Mouse (Mus musculus) intestine, postnatal 0 days (tissue): Measurements from ENCODE around the gene Cd19. TPM values are rescaled to one million over a fixed set of nuclear protein-coding genes. Genes with fewer than 3 reads are reported as not detected.
A peak's percentile ranks its signal among the peaks of the same experiment; 100 is the strongest.

Source experiments
- ATAC-seq: fragments of 200-750 bp; cut with Nextera tagmentation; 2 replicates; pipeline ENCODE4 v1.8.0; 2017; ENCODE audit warnings: mild to moderate bottlenecking, moderate TSS enrichment, moderate library complexity
- H3K27ac ChIP-seq: fragments of 300-500 bp; sonication (generic); 2 replicates; pipeline ENCODE4 v1.5.1; 2014; ENCODE audit warnings: mild to moderate bottlenecking, low read depth, low read length, moderate library complexity
- H3K27me3 ChIP-seq: fragments of 300-500 bp; sonication (generic); replicated peaks from 2 replicates; pipeline ENCODE4 v1.6.1; 2014; ENCODE audit warnings: low read length, mixed read lengths; ENCODE audit not compliant: control insufficient read depth, insufficient read depth
- H3K36me3 ChIP-seq: fragments of 300-500 bp; sonication (generic); 2 replicates; pipeline ENCODE4 v1.6.1; 2014; ENCODE audit warnings: mild to moderate bottlenecking, moderate library complexity; ENCODE audit not compliant: control insufficient read depth, insufficient read depth
- H3K4me1 ChIP-seq: fragments of 300-500 bp; sonication (generic); replicated peaks from 2 replicates; pipeline ENCODE4 v1.6.1; 2014; ENCODE audit warnings: antibody characterized with exemption, low read length, mixed read lengths; ENCODE audit not compliant: control insufficient read depth, insufficient read depth
- H3K4me2 ChIP-seq: fragments of 300-500 bp; sonication (generic); replicated peaks from 2 replicates; pipeline ENCODE4 v1.6.1; 2014; ENCODE audit warnings: low read depth, mild to moderate bottlenecking, moderate library complexity
- H3K4me3 ChIP-seq: fragments of 300-500 bp; sonication (generic); 2 replicates; pipeline ENCODE4 v1.5.1; 2014; ENCODE audit warnings: low read depth, low read length
- H3K9ac ChIP-seq: fragments of 300-500 bp; sonication (generic); 2 replicates; pipeline ENCODE4 v1.6.1; 2014; ENCODE audit warnings: mild to moderate bottlenecking, low read depth, low read length
- H3K9me3 ChIP-seq: fragments of 300-500 bp; sonication (generic); 2 replicates; pipeline ENCODE4 v1.6.1; 2016; ENCODE audit warnings: mixed run types; ENCODE audit not compliant: control insufficient read depth
- CTCF ChIP-seq: sonication (generic); IDR thresholded peaks from 2 replicates; pipeline ENCODE4 v1.5.1; 2016; ENCODE audit warnings: low read depth, mild to moderate bottlenecking, control low read depth, antibody characterized with exemption, moderate library complexity
- WGBS: fragments of 180-500 bp; shearing (Covaris S2); extraction: QIAGEN DNeasy Blood & Tissue Kit; methylation state at CpG from one replicate; pipeline ENCODE4 v1.1.7; 2014; 5-methylcytosine and 5-hydroxymethylcytosine counted together
- polyA plus RNA-seq: library from polyadenylated mRNA; unstranded; fragments of >200 nt; fragmentation: Nextera tagmentation; extraction: Ambion mirVana; gene quantifications from 2 replicates; pipeline ENCODE4 v1.2.1, GENCODE M21; 2015

Cd19 gene
- polyA plus RNA-seq, 1 experiment from 2014 or later, result 0.07 TPM

GRCm38 (mm10) chr7:126428631-126429502 lies 14.2 kb upstream of the Cd19 start, which contains the start of gene Rabep2:
Gene Rabep2 (plus strand): TSS chr7:126428759.
- Histone ChIP-seq H3K27me3 (no peaks in the 10 kb centered on the region), H3K9ac (peak within 1 kb of the TSS; percentile 66), H3K4me2 (peak within 1 kb of the TSS; percentile 79), H3K27ac (peak within 1 kb of the TSS; percentile 84), H3K4me3 (peak within 1 kb of the TSS; percentile 62), H3K4me1 (peaks cover 5% of the 10 kb centered on the region; the same call in 1 of the 2 replicates), H3K36me3 (peaks cover 9% of the 10 kb centered on the region; the same call in 1 of the 2 replicates), H3K9me3 (no peaks in the 10 kb centered on the region)
- TF ChIP-seq CTCF, result no peak
- WGBS, result under 1% methylated on average over 82 of the region's 82 CpGs
- peak; percentile 89 for ATAC-seq

DNA sequence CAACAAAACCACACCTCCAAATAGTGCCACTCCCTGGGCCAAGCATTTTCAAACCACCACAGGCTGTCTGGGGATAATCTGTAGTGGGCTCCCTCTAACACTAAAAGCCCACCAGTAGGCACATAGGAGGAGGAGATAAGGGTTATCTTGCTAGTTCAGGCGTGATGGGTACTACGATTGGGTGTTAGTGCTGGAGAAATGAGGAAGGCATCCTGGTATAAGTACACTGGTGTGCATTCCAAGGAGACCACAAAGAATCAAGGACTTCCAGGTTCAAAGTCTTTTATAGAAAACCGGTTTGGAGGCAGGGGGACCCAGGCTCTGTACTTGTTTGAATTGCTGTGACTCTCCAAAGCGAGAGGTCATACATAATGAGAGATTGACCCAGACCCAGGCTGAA lies 13.5 kb upstream of the Cd19 start:
- WGBS, result 10% methylated on average over 4 of the region's 4 CpGs
- Histone ChIP-seq H3K4me2 (peak overlapping the region; percentile 79), H3K9ac (peak overlapping the region; percentile 66), H3K4me3 (peak overlapping the region; percentile 62), H3K36me3 (peaks cover 9% of the 10 kb centered on the region; the same call in 1 of the 2 replicates), H3K27ac (peak overlapping the region; percentile 84), H3K9me3 (no peaks in the 10 kb centered on the region), H3K4me1 (peaks cover 5% of the 10 kb centered on the region; the same call in 1 of the 2 replicates), H3K27me3 (no peaks in the 10 kb centered on the region)
- peak; percentile 39 for ATAC-seq
- no peak for TF ChIP-seq CTCF

- WGBS, result 53% methylated on average over 12 of the region's 13 CpGs
- no peaks in the 10 kb centered on the region for H3K9me3 ChIP-seq
- no peak overlapping the region for H3K9ac ChIP-seq
- peaks cover 9% of the 10 kb centered on the region; the same call in 1 of the 2 replicates for H3K36me3 ChIP-seq
- H3K27ac ChIP-seq, result no peak overlapping the region
- H3K4me1 ChIP-seq, result peaks cover 5% of the 10 kb centered on the region; the same call in 1 of the 2 replicates
- no peak overlapping the region for H3K4me2 ChIP-seq
- H3K4me3 ChIP-seq, result no peak overlapping the region
- TF ChIP-seq CTCF, result no peak
- ATAC-seq, result no peak
- H3K27me3 ChIP-seq, result no peaks in the 10 kb centered on the region
These were observed 12.7 kb upstream of the Cd19 start for GRCm38 (mm10) chr7:126427323-126427860.

DNA sequence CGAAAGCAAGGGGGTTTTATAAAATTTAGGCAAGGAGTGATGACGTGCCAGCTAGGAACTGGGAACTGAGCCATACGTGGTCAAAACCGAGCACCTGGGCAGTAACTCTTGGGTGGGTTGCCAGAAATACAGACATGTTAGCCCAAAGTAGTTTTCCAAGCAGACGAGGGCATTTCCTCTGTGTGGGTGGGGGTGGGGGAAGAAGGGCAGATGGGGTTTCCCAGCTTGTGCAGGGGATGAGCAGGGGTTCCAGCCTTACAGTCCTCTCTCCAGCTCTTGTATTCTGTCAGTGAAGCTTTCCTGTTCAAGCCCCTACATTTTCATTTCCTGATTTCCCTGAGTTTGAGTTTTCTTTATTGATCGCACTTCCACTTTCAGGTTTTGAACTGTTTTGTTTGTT lies 9.5 kb upstream of the Cd19 start:
- Histone ChIP-seq H3K4me1 (no peaks in the 10 kb centered on the region), H3K9me3 (no peaks in the 10 kb centered on the region), H3K27me3 (no peaks in the 10 kb centered on the region), H3K4me3 (no peak overlapping the region), H3K9ac (no peak overlapping the region), H3K36me3 (no peaks in the 10 kb centered on the region), H3K27ac (no peak overlapping the region), H3K4me2 (no peak overlapping the region)
- no peak for ATAC-seq
- WGBS, result 86% methylated on average over 6 of the region's 6 CpGs
- TF ChIP-seq CTCF, result no peak

GRCm38 (mm10) chr7:126421756-126422155 lies 7.1 kb upstream of the Cd19 start:
- Histone ChIP-seq H3K27me3 (no peaks in the 10 kb centered on the region), H3K36me3 (no peaks in the 10 kb centered on the region), H3K27ac (no peak overlapping the region), H3K9ac (no peak overlapping the region), H3K4me1 (no peaks in the 10 kb centered on the region), H3K9me3 (no peaks in the 10 kb centered on the region), H3K4me3 (no peak overlapping the region), H3K4me2 (no peak overlapping the region)
- TF ChIP-seq CTCF, result no peak
- 87% methylated on average over 5 of the region's 5 CpGs for WGBS
- no peak for ATAC-seq

DNA sequence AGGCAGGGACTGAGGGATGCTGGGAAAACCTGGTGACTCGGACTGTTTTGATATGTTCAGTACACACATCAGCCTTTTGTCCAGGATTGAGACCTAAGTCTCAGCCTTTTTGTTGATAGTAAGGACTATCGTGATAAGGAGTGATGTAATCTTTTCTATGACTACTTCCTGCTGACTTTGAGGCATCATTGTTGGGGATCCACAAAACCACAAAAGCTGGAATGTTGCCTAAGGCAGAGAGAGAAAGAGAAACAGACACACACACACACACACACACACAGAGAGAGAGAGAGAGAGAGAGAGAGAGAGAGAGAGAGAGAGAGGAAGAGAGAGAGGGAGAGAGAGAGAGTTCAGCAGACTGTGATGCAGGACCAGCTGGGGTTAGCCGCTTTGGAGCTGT lies 3.8 kb upstream of the Cd19 start:
- no peaks in the 10 kb centered on the region for H3K9me3 ChIP-seq
- H3K4me2 ChIP-seq, result no peak overlapping the region
- no peak for TF ChIP-seq CTCF
- no peak overlapping the region for H3K4me3 ChIP-seq
- H3K27ac ChIP-seq, result no peak overlapping the region
- no peaks in the 10 kb centered on the region for H3K27me3 ChIP-seq
- 34% methylated on average over 3 of the region's 3 CpGs for WGBS
- no peak for ATAC-seq
- no peaks in the 10 kb centered on the region for H3K36me3 ChIP-seq
- H3K4me1 ChIP-seq, result no peaks in the 10 kb centered on the region
- H3K9ac ChIP-seq, result no peak overlapping the region
